Mouse (Mus musculus): Measurements from ENCODE around the gene Tmcc3.

Tmcc3 gene

DNA sequence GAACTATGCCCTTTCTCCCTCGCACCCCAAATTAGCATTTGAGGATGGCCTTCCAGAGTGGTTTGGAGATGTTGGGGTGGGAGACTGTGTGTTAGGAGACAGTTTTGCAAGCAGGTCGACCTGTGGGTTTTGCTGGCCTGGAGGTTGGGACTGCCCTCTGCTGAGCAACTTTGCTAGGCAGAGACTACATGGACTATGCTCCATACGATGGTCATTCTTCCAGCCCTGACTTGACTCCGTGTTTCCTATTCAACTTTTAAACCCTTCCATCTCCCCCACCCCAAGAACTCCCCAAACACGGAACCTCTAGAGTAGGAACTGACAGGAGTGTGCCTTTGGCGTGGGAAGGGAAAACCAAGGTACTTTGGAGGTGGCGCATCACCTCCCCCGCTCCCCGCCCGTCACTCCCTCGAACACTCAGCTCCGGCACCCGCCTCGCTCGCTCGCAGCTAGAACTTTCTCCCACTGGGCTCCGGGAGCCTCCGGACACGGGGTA lies at the start of gene Tmcc3:
Gene Tmcc3, plus strand, starts transcription at position 439 of the 496 bp plus-strand sequence.
- DNase-seq: no peak

DNA sequence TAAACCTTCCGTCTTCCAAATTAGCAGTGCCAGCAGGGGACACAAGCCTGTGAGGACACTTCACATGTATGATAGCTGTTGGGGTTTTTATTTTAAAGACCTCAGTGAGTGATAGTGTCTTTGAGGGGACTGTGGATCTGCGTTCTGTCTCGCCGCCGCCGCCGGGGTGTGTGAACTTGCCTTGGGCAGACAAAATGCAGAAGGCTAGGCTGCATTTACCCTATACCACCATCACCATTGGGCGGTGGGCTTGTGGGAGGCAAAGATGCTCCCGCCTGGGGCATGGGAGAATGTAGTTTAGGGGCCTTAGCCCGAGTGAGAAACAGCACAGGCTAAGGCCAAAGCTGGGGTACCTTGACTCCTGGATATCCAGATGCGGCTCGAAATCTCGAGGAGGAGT lies 49.1 kb upstream of the Tmcc3 start:
- DNase-seq: no peak

GRCm38 (mm10) chr10:94263211-94263610 lies 48.5 kb upstream of the Tmcc3 start:
- no peak for DNase-seq

GRCm38 (mm10) chr10:94265656-94266542 lies 45.9 kb upstream of the Tmcc3 start:
- no peak for DNase-seq

DNA sequence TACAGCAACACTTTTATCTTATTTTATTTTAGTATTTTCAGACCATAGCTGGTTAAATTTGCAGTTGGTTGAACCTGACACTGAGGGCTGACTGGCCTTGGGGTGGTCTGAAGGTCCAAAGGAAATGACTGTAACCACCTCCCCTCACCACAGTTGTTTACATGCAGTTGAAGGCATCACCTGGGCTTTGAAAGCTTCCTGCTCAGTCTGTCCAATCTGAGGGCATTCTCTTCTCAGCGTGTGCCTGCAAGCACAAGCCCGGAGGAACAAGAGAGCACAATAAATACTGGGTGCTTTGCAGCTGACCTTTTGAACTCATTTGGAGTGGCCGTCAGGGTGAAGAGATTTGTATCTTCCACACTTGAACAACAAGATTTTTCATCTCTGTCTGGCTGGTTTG lies 36.4 kb upstream of the Tmcc3 start:
- DNase-seq: no peak

GRCm38 (mm10) chr10:94276511-94276910 lies 35.2 kb upstream of the Tmcc3 start:
- no peak for DNase-seq

DNA sequence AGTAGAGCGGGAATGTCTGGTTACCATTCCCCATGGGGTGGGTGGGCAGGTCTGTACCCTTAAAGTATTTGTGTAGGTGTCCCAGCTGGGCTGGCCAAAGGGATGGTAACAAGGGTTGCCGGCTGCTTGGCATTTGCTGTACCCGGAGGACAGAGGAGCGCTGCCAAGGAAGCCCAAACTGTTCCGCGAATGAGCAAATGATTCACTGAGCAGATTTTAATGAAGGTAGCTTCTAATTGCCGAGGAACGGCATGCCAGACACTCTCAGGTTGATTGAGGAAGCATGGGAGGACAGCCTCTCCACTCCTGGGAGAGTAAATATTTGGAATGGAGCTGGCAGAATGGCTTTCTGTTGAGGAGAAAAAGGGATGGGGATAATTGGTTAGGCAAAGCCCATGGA lies 29.6 kb upstream of the Tmcc3 start:
- DNase-seq: peak; percentile 10

GRCm38 (mm10) chr10:94282797-94283196 lies 29.0 kb upstream of the Tmcc3 start:
- no peak for DNase-seq

- DNase-seq: no peak
Measured at GRCm38 (mm10) chr10:94294437-94294836, 17.3 kb upstream of the Tmcc3 start.

GRCm38 (mm10) chr10:94294933-94295750 lies 16.6 kb upstream of the Tmcc3 start:
- no peak for DNase-seq

DNA sequence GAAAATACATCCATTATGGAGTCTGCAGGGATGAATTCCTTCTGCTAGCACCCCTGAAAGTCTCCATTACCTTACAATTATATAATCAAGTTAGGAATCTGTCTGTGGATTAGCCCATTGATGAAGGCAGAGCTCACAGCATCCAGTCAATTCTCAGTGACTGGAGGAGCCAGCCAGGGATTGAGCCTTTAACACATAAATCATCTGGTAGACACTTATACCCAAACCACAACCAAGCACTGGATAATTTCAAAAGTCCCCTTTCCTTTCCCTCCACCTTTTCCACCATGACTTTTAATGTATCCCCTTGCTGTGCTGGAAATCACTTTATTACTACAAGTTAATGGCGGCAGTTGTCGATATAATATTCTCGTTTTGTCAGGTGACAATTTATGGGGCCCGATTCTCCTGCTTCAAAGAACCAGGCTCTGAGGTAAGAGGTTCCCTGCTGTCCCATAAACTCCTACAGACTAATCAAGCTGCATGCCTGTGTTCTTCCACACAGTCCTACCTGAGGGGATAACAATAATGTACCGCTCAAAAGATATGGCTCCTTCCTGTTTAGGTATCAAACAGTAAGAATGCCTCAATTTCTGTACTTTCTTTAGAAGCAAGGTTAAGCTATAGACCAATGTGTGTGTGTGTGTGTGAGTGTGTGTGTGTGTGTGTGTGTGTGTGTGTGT lies 15.7 kb upstream of the Tmcc3 start:
- no peak for DNase-seq

- no peak for DNase-seq
Measured at GRCm38 (mm10) chr10:94298471-94298870, 13.3 kb upstream of the Tmcc3 start, which contains the start of gene Gm4792. Gene Gm4792 (minus strand): TSS chr10:94298703.

DNA sequence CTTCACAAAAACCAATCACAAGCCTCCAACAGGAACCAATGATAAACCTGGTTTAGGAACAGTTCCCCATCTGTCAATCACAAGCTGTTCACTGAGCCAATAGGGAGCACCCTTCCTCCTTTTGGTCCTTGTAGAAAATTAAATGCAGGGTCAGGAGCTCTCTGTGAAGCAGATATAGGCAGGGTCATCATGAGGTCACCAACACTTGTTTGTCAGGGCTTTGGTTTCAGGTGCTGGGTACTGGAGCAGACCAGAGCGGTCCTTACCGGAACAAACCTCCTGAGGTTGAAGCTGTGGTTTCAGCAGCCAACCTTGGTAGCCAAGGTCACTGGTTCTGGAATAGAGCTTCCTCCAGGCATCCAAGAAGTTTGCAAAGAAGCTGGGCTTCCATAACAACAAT lies 12.4 kb upstream of the Tmcc3 start:
- peak; percentile 54 for DNase-seq

- no peak for DNase-seq
Measured at GRCm38 (mm10) chr10:94304064-94304657, 7.6 kb upstream of the Tmcc3 start.

GRCm38 (mm10) chr10:94305526-94305925 lies 6.2 kb upstream of the Tmcc3 start:
- no peak for DNase-seq

DNA sequence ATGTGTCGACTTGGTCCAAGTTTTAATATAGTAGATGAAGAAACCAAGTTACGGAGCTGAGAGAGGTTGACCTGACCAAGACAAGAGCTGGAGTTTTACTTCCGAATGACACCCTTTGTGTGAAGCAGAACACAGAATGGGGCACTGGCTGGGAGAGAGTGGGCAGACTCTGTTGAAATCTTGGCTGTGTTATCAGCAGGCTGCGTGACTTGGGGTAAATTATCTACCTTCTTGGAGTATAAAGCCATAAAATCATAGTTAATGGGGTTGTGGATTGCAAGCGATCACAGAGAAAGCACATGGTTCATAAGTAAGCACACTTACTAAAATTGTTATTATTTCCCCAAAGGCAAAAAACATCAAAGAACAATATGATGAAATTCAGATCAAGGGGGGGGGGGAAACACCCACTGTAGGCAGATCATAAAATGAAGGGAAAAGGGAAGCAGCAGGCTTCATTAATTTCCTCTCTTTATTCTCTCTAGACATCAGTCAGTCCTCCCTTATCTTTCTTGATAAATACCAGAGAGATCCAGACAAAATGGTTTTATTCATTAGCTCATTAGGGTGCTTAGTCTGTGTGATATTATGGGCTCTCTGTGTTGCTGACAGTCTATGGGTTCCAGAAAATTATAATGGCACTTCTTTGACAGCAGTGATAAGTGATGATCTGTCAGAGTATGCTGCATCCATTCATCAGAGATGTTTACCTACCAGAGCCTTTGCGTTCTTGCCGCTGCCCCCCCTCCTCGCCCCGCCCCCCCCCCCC lies 1.1 kb upstream of the Tmcc3 start:
- no peak for DNase-seq

- no peak for DNase-seq
Measured at GRCm38 (mm10) chr10:94312007-94312715, 412 bp downstream of the Tmcc3 start.

GRCm38 (mm10) chr10:94313146-94313545 lies 1.4 kb downstream of the Tmcc3 start:
- peak; percentile 65 for DNase-seq

DNA sequence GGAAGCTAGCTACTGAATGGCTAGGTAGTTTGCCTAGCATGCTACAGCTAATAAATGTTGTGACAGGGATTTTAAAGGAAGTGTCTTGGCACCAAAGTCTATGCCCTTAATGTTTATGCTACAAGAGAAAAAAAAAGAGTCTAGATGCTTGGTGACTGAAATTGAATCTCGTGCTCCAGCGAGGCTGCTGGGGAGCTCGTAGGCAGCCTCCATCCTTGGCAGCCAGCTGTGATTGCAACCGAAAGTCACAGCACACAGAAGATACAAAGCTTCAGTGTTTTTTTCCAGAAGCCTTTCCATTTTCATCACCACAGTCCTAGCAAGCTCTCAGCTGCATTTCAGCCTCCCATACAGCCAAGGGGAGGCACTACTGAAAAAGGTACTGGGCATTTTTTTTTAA lies 6.8 kb downstream of the Tmcc3 start:
- no peak for DNase-seq

DNA sequence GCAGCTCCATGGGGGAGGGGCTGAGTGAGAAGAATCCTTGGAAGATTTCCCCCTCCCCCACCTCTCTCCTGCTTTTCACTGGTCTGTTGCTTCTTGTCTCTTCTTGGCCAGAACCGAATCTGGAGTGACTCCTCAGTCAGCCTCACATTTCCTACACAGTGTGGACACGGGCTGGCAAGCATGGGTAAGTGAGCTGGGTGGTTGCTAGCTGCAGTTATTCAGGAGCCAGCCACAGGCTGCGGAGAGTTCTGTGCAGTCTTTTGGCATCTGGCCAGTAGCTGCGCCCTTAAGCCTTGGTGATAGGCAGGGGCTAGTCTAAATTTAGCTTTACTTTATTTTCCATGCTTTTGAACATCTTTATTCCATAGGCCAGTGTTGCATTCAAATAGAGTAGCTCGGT lies 18.2 kb downstream of the Tmcc3 start:
- no peak for DNase-seq
